Mouse (Mus musculus): Measurements from ENCODE around the gene Fbrsl1.

GRCm38 (mm10) chr5:110471285-110471684, 23.0 kb upstream of the Fbrsl1 start:
- TF ChIP-seq CTCF (IDR thresholded peaks at IDR 0.05; ENCODE audit: control insufficient read depth, insufficient read depth, insufficient replicate concordance, low read depth, low read length) (no peak), POLR2A (IDR thresholded peaks at IDR 0.05; ENCODE audit: control insufficient read depth, low read depth, low read length) (no peak)

Data from testis, adult 2 months (tissue).